Mouse (Mus musculus) embryonic facial prominence, embryonic 12.5 days (tissue): Measurements from ENCODE around the gene Ctbp2. TPM values are rescaled to one million over a fixed set of nuclear protein-coding genes. Genes with fewer than 3 reads are reported as not detected.

Source experiments
- ATAC-seq: fragments of 200-750 bp; cut with Nextera tagmentation; 2 replicates; pipeline ENCODE4 v1.8.0; 2017; ENCODE audit not compliant: insufficient number of reproducible peaks, insufficient read depth, low FRiP score, low TSS enrichment
- H3K27ac ChIP-seq: fragments of 300-500 bp; sonication (generic); 2 replicates; pipeline ENCODE4 v1.5.1; 2016; ENCODE audit warnings: mild to moderate bottlenecking
- H3K27me3 ChIP-seq: fragments of 300-500 bp; sonication (generic); 2 replicates; pipeline ENCODE4 v1.6.1; 2016; ENCODE audit warnings: mild to moderate bottlenecking, moderate library complexity
- H3K36me3 ChIP-seq: fragments of 300-500 bp; sonication (generic); 2 replicates; pipeline ENCODE4 v1.6.1; 2016; ENCODE audit warnings: mild to moderate bottlenecking
- H3K4me1 ChIP-seq: fragments of 300-500 bp; sonication (generic); 2 replicates; pipeline ENCODE4 v1.6.1; 2016
- H3K4me2 ChIP-seq: fragments of 300-500 bp; sonication (generic); replicated peaks from 2 replicates; pipeline ENCODE4 v1.6.1; 2016; ENCODE audit warnings: mild to moderate bottlenecking, moderate library complexity
- H3K4me3 ChIP-seq: fragments of 300-500 bp; sonication (generic); 2 replicates; pipeline ENCODE4 v1.5.1; 2016; ENCODE audit warnings: mild to moderate bottlenecking
- H3K9ac ChIP-seq: fragments of 300-500 bp; sonication (generic); 2 replicates; pipeline ENCODE4 v1.6.1; 2016; ENCODE audit warnings: mild to moderate bottlenecking, moderate library complexity
- H3K9me3 ChIP-seq: fragments of 300-500 bp; sonication (generic); 2 replicates; pipeline ENCODE4 v1.6.1; 2016; ENCODE audit warnings: mild to moderate bottlenecking, moderate library complexity
- WGBS: fragments of 180-500 bp; shearing (Covaris S2); methylation state at CpG from one replicate; pipeline ENCODE4 v1.1.7; 2016; 5-methylcytosine and 5-hydroxymethylcytosine counted together
- polyA plus RNA-seq: library from polyadenylated mRNA; unstranded; fragments of >200 nt; fragmentation: Nextera tagmentation; extraction: Ambion mirVana; gene quantifications from 2 replicates; pipeline ENCODE4 v1.2.1, GENCODE M21; 2016

The Ctbp2 gene
- polyA plus RNA-seq, 1 experiment from 2014 or later = 101 TPM

DNA sequence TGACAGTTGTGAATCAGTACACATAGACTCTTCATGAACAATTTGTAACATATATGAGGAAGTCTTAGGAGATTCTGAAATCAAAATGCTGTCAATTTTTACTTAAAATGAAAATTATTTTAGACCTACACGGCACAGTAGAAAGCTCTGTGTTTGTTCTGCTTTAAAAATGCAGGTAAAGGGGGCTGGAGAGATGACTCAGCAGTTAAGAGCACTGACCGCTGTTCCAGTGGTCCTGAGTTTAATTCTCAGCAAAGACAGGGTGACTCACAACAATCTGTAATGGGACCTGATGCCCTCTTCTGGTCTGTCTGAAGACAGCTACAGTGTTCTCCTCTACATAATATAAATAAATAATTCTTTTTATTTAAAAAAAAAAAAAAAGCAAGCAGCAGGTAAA lies 158.4 kb downstream of the Ctbp2 start:
- H3K4me1 ChIP-seq = 0 out of 2 replicates have a peak, but pooled peaks cover 5% of the 10 kb centered on the region
- peaks cover 4% of the 10 kb centered on the region; the same call in 1 of the 2 replicates for H3K36me3 ChIP-seq
- 78% methylated on average over 2 of the region's 2 CpGs for WGBS
- H3K27ac ChIP-seq = no peak overlapping the region
- no peak overlapping the region for H3K9ac ChIP-seq
- H3K4me2 ChIP-seq = no peak overlapping the region
- no peak for ATAC-seq
- no peaks in the 10 kb centered on the region for H3K9me3 ChIP-seq
- no peak overlapping the region for H3K4me3 ChIP-seq
- H3K27me3 ChIP-seq = no peaks in the 10 kb centered on the region

DNA sequence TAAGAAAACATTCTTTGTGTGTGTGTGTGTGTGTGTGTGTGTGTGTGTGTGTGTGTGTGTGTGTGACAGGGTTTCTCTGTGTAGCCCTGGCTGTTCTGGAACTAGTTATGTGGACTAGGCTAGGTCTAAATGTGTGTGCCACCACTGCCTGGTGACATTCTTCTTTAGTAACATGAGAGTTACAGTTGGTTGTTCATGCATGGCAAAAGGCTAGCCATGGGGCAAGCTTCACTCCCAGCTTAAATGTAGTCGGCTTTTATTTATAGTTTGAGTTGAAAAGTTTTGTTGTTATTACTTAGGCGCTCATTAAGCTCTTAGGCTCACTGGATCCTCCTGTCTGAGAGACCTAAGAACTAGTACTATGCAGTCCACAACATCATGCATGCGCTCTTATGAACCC lies 159.8 kb downstream of the Ctbp2 start:
- Histone ChIP-seq H3K27ac (no peak overlapping the region), H3K4me3 (no peak overlapping the region), H3K36me3 (peaks cover 4% of the 10 kb centered on the region; the same call in 1 of the 2 replicates), H3K9me3 (no peaks in the 10 kb centered on the region), H3K4me1 (0 out of 2 replicates have a peak, but pooled peaks cover 5% of the 10 kb centered on the region), H3K9ac (no peak overlapping the region), H3K27me3 (no peaks in the 10 kb centered on the region), H3K4me2 (no peak overlapping the region)
- WGBS = 89% methylated on average over 3 of the region's 3 CpGs
- ATAC-seq = no peak

DNA sequence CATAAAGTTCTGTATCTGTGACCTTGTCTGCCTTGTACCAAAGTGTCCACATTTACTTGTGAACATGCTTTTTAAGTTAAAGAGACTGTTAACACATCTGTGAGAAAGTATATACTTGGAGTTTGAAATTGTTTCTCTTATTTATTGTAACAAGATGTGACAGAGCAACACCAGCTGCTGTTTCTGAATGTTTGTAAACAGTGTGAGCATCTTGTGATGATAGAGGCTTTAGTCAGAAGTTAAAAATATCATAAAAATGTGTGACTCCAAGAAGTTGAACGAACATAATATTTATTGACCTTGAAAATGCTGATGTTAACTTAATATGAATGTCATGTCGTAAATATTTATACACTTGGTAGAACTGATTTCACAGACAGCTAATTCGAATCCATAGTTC lies 173.5 kb downstream of the Ctbp2 start:
- no peak for ATAC-seq
- Histone ChIP-seq H3K4me3 (no peak overlapping the region), H3K9ac (no peak overlapping the region), H3K36me3 (no peaks in the 10 kb centered on the region), H3K4me2 (no peak overlapping the region), H3K27ac (no peak overlapping the region), H3K9me3 (no peaks in the 10 kb centered on the region), H3K4me1 (no peaks in the 10 kb centered on the region), H3K27me3 (no peaks in the 10 kb centered on the region)
- WGBS = 91% methylated on average over 3 of the region's 3 CpGs

DNA sequence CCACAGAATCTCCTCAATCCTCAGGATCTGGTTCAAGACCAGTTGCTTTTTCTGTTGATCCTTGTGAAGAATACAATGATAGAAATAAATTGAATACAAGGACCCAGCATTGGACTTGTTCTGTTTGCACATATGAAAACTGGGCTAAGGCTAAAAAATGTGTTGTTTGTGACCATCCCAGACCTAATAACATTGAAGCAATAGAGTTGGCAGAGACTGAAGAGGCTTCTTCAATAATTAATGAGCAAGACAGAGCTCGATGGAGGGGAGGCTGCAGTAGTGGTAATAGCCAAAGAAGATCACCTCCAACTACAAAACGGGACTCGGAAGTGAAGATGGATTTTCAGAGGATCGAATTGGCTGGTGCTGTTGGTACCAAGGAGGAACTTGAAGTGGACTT lies 174.2 kb downstream of the Ctbp2 start:
- H3K27me3 ChIP-seq = no peaks in the 10 kb centered on the region
- no peak overlapping the region for H3K9ac ChIP-seq
- no peaks in the 10 kb centered on the region for H3K4me1 ChIP-seq
- no peaks in the 10 kb centered on the region for H3K9me3 ChIP-seq
- no peak overlapping the region for H3K4me2 ChIP-seq
- no peaks in the 10 kb centered on the region for H3K36me3 ChIP-seq
- no peak for ATAC-seq
- no peak overlapping the region for H3K4me3 ChIP-seq
- H3K27ac ChIP-seq = no peak overlapping the region
- 91% methylated on average over 4 of the region's 4 CpGs for WGBS

DNA sequence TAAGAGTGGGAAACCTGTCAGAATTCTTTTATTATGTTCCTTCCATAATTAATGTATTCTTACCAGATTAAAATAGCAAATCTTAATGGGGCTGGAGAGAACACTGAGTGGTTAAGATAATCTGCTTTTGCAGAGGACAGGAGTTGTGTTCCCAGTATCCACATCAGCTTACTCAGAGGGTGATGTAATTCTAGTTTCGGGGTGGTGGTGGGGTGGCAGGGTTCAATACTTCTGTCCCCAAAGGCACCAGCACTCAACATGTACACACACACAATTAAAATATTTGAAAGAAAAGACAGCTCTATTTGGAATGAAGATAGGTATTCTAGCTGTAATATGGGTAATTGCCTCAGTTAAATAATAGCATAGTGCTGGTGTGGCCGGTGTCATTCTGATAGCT lies 183.6 kb downstream of the Ctbp2 start:
- WGBS = 82% methylated on average over 2 of the region's 2 CpGs
- H3K4me2 ChIP-seq = no peak overlapping the region
- no peaks in the 10 kb centered on the region for H3K36me3 ChIP-seq
- no peaks in the 10 kb centered on the region for H3K4me1 ChIP-seq
- no peak for ATAC-seq
- H3K27ac ChIP-seq = no peak overlapping the region
- H3K27me3 ChIP-seq = no peaks in the 10 kb centered on the region
- H3K4me3 ChIP-seq = no peak overlapping the region
- no peaks in the 10 kb centered on the region for H3K9me3 ChIP-seq
- no peak overlapping the region for H3K9ac ChIP-seq

DNA sequence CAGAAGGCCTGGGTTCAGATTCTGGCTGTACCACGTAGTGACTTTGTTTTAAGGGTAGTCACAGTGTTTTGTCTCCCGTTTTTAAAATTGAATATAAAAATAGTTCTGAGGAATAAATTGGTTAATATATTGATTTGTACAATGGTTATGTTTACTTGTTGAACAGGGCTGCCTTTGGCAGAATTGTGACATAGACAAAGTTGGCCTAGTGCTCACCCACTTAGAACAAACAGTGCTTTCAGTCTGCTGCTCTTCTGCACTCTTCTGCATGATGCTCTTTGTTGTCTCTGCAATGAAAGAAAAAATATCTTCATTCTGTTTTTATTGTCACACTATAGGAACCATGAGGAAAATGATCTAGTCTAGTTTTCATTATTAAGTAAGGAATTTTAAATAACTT lies 185.0 kb downstream of the Ctbp2 start:
- Histone ChIP-seq H3K27me3 (no peaks in the 10 kb centered on the region), H3K36me3 (no peaks in the 10 kb centered on the region), H3K4me2 (no peak overlapping the region), H3K9me3 (no peaks in the 10 kb centered on the region), H3K4me1 (no peaks in the 10 kb centered on the region), H3K4me3 (no peak overlapping the region), H3K9ac (no peak overlapping the region), H3K27ac (no peak overlapping the region)
- 83% methylated on average over 2 of the region's 2 CpGs for WGBS
- ATAC-seq = no peak

Other genes with a start within 250 kb of the Ctbp2 start
- gene Zranb1, start 193.2 kb downstream of the Ctbp2 start, polyA plus RNA-seq = 16.0 and 18.5 TPM in 2 replicates
- 121 and 122 TPM in 2 replicates for gene Fgfr2, start 1.0 kb downstream of the Ctbp2 start, polyA plus RNA-seq